Mouse (Mus musculus) mature B cell (primary cell): Measurements from ENCODE around the gene Dazap1.

ENCODE experiments used
- in situ Hi-C: fragments of 300-500 bp; cut with MboI; formaldehyde crosslinking; loops from 2 replicates; pipeline ENCODE4 v1.14.3; 2019

Gene Dazap1

DNA sequence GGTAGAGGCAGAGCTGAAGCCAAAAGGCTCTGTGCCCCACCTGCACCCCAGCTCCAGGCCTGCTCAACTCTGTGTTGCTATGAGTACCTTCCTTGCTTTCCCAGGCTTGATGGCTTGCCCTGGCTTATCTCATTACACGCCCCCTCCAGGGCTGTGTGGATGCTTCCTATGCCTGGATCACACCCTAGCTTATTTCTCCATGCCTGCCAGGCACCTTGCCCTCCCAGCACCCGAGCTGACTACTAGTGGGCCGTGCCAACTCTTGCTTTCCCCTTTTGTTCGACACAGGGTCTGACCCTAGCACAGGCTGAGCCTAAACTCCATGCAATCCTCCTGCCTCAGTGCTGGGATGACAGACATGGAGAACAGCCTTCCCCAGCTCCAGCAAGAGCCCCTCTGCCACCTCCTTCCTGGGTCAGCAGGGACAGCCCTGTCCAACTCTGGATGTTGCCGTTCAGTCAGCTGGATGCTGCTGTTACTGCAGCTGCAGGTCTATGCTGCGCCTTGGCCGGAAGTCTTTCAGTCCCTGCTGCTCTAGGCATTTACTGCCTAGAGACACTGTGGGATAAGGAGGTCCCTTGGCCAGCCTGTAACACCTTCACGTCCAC is 36.3 kb downstream of the Dazap1 start:
- in situ Hi-C loops, result no loop called here

GRCm38 (mm10) chr10:80298571-80299281 is 37.4 kb downstream of the Dazap1 start:
- in situ Hi-C loops, result no loop called here

DNA sequence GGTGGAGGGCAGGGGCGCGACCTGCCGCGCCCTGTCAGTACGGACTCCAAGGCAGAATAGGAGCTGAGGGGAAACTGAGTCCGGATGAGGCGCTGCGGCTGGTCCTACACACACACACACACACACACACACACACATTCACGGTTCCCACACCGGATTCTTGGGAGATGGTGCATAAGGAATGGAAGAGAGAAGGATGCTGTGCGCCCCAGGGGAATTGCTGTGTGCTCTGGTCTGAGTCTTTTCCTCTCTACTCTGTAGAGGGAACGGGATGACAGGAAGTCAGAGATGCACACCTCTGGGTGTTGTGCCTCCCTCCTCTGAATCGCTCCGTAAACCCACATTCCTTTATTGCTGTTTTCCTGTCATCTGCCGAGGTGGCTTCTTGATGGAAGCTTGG is 38.0 kb downstream of the Dazap1 start:
- in situ Hi-C loops, result no loop called here

DNA sequence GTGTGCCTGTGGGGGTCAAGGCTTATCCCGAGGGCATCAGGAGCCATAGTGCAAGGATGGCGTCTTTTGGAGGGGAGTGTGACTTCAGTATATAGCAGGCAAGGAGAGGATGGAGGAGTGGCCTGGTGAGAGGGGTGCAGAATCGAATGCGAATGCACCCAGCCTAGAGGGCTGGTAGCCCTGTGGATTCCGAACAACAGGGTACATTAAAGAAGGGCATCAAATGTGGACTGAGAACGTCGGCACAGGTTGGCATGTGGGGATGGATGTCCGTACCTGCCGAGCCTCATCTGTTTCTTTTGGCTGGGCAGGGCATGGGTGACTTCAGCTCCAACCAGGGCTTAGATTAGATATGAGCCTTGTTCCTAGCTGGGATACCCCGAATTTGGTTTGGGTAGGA is 38.5 kb downstream of the Dazap1 start:
- in situ Hi-C loops, result no loop called here

- in situ Hi-C loops, result no loop called here
These were observed 39.4 kb downstream of the Dazap1 start for GRCm38 (mm10) chr10:80300672-80301181.

DNA sequence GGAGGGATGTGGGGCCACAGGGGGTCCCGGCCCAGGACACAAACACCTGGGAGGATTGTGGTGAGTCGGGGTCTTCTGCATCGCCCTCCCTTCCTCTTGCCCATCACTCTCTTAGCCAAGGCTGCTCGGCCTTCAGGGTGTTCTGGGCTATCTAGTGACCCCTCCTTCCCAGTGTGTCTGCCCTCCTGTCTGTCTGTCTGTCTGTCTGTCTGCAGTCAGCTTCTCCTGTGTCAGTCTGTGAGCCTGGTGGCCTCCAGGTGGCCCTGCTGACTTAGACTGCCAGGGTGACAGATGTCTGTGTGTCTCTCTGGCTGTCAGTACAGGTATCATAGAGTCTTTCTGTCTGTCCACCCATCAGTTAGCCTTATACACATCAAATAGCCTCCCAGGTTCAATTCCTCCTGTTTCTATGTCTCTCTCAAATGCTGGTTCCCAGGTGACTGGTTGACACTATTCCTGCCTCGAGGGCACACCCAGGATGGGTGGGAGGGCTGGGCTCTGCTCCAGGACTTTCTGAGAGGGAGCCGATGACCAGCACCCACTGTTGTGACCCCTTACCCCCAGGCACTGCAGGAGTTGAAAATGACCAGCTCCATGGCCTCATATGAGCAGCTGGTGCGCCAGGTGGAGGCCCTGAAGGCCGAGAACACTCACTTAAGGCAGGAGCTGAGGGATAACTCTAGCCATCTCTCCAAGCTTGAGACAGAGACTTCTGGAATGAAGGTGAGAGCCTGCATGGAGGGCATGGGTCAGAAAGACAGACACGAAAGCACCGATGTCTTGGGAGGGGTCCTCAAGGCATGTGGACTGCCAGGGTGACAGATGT is 40.2 kb downstream of the Dazap1 start:
- in situ Hi-C loops, result no loop called here

DNA sequence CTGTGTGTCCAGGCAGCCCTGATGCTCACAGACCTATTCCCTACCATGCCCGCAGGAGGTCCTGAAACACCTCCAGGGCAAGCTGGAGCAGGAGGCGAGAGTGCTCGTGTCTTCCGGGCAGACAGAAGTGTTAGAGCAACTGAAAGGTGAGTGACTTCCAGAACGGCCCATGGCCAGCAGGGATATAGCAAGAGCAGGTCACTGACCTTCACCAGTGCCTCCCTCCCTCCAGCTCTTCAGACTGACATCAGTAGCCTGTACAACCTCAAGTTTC is 40.7 kb downstream of the Dazap1 start:
- in situ Hi-C loops, result no loop called here

- in situ Hi-C loops, result no loop called here
These were observed 41.2 kb downstream of the Dazap1 start for GRCm38 (mm10) chr10:80302471-80302881.

GRCm38 (mm10) chr10:80304458-80304857 is 43.2 kb downstream of the Dazap1 start:
- in situ Hi-C loops, result no loop called here

DNA sequence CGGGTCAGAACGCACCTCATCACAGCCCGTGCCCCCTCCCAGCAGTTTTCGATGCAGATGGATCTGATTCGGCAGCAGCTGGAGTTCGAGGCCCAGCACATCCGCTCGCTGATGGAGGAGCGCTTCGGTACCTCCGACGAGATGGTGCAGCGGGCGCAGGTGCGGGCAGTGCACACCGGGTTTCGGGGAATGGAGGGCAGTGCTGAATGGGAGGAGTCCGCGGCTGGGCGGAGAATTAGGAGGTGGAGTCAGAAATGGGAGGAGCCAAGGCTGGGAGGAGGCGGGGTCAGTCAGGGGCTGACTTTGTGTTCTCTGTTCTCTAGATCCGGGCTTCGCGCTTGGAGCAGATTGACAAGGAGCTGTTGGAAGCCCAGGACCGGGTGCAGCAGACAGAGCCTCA is 43.6 kb downstream of the Dazap1 start:
- in situ Hi-C loops, result no loop called here

- in situ Hi-C loops, result no loop called here
These were observed 50.3 kb downstream of the Dazap1 start for GRCm38 (mm10) chr10:80311560-80311959.

GRCm38 (mm10) chr10:80312586-80313504 is 51.6 kb downstream of the Dazap1 start:
- in situ Hi-C loops, result no loop called here

DNA sequence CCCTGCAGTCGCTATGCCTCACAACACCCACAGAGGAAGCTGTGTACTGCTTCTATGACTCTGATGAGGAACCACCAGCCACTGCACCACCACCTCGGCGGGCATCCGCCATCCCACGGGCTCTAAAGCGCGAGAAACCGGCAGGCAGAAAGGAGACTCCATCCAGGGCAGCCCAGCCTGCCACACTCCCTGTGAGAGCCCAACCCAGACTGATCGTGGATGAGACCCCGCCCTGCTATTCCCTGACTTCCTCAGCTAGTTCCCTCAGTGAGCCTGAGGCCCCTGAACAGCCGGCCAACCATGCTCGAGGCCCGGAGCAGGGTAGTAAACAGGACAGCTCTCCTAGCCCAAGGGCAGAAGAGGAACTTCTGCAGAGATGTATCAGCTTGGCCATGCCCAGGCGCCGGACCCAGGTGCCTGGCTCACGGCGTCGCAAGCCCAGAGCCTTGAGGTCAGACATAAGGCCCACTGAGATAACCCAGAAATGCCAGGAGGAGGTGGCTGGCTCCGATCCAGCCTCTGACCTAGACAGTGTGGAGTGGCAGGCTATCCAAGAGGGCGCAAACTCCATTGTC is 52.4 kb downstream of the Dazap1 start:
- in situ Hi-C loops, result no loop called here

GRCm38 (mm10) chr10:80314494-80315001 is 53.3 kb downstream of the Dazap1 start:
- in situ Hi-C loops, result no loop called here

GRCm38 (mm10) chr10:80315315-80315714 is 54.0 kb downstream of the Dazap1 start:
- in situ Hi-C loops, result no loop called here

- in situ Hi-C loops, result no loop called here
These were observed 55.1 kb downstream of the Dazap1 start for GRCm38 (mm10) chr10:80316359-80316781.

DNA sequence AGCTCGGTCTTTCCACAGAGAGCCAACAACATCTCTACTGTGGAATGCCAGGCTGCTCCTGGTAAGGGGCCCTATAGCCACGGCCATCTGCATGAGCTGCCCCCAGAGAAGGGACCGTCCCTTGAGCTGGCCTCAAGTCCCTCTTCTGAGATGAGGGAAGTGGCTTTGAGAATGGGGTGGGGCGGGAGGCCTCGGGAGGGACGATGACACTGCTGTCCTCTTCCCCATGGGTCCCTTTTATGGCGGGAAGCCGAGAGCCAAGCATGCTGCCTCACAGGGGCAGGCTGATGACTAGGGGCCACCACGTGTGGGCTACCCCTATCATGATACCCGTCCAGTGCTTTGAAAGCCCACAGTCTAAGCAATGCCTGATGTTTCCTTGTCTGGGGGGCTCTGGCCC is 55.7 kb downstream of the Dazap1 start:
- in situ Hi-C loops, result no loop called here

DNA sequence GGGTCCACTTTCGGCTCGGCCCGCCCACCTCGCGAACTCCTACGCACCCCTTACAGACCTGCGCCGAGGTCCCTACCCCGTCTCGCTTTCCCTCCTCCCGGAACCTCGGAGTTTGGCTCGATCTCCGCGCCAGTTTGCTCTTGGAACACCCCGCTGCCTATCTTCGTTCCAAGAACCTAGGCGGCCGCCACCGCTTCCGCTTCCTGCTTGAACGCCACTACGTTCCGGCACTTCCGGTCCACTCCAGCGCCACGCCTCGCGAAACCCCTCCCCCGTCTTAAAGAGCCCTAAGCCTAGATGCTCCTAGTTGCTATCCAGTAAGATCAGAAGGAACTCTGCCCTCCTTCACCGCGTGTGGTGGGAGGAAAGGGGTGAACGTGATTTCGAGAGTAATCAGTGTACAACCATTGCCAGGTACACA is 59.1 kb downstream of the Dazap1 start, which contains the start of gene 2310011J03Rik:
TSS of gene 2310011J03Rik (minus strand) at position 198 of the 421 bp plus-strand sequence.
- in situ Hi-C loops, result no loop called here

- in situ Hi-C loops, result no loop called here
These were observed 59.9 kb downstream of the Dazap1 start for GRCm38 (mm10) chr10:80321014-80321669.
